Mouse (Mus musculus) yolk sac, embryonic 10.5 days (tissue): ENCODE results near the gene Bnip3.

Source experiments
- DNase-seq: peaks from one replicate; pipeline ENCODE4 v3.0.0-alpha.2; 2017; ENCODE audit warnings: low spot score

The Bnip3 gene

GRCm38 (mm10) chr7:138903886-138904435 is 5.4 kb downstream of the Bnip3 start:
- peak; percentile 52 for DNase-seq

GRCm38 (mm10) chr7:138898743-138899142 is 10.6 kb downstream of the Bnip3 start:
- no peak for DNase-seq

GRCm38 (mm10) chr7:138898122-138898521 is 11.2 kb downstream of the Bnip3 start:
- DNase-seq, result peak; percentile 74

DNA sequence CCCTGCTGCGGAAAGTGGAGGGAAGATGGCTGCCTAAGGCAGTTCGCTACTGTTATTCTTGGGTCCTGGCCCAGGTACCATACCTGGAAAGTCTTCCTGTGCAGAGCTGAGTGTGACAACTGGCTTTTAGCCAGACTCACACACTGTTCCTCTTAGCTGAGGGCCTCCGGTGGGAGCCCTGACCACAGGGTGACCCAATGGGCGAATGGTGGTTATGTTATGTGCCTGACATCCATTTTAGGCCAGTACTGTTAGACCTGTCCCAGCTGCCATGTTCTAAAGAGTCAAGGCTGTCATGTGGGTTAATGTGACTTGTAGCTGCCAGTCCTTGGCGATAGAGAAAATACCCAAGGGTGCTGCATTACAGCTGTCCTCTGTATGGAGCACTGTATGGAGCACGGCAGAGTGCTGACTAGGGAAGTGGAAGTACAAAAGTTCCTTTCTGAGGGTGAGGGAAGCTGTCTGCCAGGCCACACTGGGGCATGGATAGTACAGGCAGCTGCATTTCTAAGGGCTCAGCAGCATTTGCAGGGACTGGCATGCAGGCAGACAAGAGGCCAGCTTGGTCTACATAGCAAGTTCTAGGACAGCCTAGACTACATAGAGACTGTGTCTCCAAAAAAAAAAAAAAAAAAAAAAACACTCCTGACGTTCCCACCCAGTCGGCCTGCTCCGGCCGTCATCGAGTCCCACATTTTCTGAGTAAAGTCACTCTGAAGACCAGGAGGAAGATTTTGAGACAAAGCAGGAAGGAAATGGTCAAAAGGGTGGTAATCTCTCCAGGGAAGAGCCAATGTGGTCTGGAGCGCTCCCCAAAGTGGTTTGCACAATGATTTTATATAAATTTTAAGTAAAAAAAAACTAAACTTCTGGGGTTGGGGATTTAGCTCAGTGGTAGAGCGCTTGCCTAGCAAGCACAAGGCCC is 23.7 kb downstream of the Bnip3 start:
- DNase-seq, result no peak

DNA sequence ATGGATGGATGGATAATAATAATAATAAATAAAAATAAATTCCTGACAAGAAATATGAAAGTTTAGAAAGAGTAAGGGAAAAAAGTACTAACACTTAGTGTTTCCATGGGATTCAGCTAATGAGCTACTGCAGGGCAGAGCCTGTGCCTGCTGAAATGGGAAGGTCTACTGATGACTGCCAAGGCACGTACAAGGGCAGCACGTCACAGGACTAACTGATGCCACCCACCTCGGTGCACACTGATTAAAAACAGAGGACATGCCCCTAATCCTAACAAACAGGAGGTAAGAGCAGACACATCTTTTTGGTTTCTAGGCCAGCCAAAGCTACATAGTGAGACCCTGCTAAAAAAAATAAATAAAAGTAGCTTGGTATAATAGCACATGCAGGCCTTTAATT is 25.6 kb downstream of the Bnip3 start:
- no peak for DNase-seq

- DNase-seq, result no peak
Measured at GRCm38 (mm10) chr7:138875031-138875430, 34.3 kb downstream of the Bnip3 start.

- DNase-seq, result peak; percentile 53
Measured at GRCm38 (mm10) chr7:138872956-138873355, 36.4 kb downstream of the Bnip3 start.

DNA sequence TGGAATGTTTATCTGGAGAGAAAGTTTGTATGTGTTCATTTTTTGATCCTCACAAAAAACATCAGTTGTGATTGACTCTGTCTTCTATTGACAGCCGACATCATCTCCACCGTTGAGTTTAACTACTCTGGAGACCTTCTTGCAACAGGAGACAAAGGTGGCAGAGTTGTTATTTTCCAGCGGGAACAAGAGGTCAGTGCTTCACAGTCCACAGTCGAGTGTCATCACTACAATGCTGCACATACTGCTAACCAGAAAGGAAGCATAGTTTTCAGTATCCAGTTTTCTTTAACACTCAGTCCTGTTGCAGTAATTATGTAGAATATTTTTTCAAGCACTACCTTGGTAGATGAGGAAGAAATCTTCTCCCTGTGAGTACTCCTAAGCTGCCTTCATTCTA is 41.0 kb downstream of the Bnip3 start:
- DNase-seq, result no peak

DNA sequence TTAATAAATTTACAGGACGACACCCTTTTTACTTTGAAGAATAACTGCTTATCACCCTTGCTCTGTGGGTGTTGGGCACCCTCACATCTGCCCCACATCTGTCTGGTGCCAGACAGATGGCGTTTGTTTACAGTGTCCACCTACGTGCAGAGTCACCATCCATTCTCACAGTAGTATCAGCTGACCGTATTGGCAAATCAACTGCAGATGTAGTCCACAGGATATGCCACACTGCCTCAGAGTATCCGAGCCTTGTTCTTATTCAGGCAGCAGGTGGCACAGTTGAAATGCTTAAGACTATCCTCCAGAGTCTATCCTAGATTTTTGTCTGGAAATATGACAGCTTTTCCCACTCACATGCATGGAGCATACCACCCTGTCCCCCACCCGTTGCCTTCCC is 42.0 kb downstream of the Bnip3 start:
- no peak for DNase-seq

GRCm38 (mm10) chr7:138864776-138865175 is 44.5 kb downstream of the Bnip3 start:
- DNase-seq, result no peak

GRCm38 (mm10) chr7:138863950-138864572 is 45.3 kb downstream of the Bnip3 start:
- DNase-seq, result no peak

DNA sequence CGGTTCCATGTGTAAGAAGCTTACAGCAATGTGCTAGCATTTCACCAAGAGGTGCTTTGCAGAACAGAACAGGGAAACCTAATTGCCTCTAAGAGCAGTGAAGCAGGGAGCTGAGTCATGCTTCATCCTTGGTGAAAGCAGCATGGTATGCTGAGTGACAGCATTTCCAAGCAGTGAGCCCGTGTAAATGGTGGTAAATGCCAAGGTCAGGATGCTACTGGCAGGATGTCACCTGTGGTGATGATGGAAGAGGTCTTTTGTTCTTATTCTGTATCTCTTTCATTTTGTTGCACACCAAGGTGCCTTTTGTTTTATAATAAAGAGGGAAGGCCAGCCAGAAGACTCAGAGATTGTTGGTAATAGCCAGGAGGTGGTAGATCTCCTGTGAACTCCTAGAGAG is 52.6 kb downstream of the Bnip3 start:
- DNase-seq, result no peak

- no peak for DNase-seq
Measured at GRCm38 (mm10) chr7:138854201-138854600, 55.1 kb downstream of the Bnip3 start.

GRCm38 (mm10) chr7:138853417-138854031 is 55.8 kb downstream of the Bnip3 start:
- DNase-seq, result no peak

DNA sequence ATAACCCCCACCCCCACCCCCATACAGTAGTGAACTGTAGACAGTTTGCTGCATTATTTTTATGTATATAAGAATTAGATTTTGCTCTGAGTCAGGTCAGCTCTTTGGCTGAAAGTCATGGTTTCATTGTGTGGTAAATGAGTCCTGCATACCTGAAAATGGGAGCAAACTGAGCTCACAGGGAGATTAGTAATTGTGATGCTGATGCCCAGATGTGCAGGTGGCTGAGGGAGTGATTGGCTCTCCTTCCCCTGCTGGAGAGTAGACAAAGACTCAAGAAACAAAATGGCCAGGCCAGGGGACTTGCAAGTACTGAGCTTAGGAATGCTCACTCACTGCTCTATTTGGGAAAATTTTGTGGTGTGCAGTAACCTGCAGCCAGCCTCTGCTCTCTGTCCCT is 59.2 kb downstream of the Bnip3 start:
- DNase-seq, result no peak

- no peak for DNase-seq
Measured at GRCm38 (mm10) chr7:138848028-138848920, 61.0 kb downstream of the Bnip3 start.

DNA sequence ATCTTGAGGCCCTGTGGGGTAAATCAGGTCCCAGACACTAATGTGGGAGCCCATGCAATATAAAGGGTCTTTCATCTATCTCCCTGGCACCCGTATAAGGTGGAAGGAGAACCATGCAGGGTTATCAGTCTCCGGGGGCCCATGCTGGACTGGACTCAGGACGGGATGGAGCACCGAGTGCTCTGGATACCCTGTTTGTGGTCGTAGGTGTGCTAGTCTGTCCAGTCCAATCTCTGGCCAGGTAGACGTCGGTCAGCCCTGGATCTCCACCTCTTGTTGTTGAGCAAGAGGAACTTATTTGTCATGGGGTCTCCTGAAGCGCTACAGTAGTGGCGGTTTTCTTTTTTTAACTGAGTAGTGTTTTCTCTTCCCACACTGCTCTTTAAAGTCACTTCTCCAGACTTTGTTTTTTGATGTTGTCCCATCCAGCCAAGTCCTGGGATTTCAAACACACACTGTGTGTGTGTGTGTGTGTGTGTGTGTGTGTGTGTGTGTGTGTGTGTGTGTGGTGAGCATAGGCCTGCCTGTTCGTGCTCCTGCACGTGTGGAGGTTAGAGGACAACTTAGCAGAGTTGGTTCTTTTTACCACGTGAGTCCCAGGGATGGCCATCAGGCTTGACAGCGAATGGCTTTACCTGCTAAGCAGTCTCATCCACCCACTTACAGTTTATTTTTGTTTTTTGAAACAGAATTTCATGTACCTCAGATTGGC is 61.8 kb downstream of the Bnip3 start:
- DNase-seq, result peak; percentile 42

DNA sequence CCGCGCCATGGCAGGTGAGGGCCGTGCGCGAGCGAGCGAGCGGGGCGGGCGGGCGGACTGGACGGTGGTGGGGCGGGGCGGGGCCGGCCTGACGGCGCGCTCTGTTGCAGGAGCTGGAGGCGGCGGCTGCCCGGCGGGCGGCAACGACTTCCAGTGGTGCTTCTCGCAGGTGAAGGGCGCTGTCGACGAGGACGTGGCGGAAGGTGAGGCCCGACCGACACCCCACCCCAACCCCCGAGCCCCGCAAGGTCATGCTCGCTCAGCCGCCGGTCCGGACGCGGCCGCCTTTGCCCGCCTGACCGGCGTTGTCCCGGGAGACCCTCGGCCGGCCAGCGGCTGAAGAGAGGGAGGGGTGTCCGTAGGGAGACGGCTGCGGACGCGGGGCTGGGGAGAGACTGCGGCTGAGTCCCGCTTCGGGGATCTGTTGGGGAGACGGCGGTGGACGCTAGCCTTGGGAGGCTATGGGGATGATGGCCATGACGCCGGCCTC is 62.8 kb downstream of the Bnip3 start:
- no peak for DNase-seq

- DNase-seq, result peak; percentile 95
Measured at GRCm38 (mm10) chr7:138845544-138846391, 63.6 kb downstream of the Bnip3 start, which contains the start of the genes Ppp2r2d and Mapk1ip1. Gene Ppp2r2d (plus strand): TSS chr7:138846079. Gene Mapk1ip1 (minus strand): TSS chr7:138846273.

DNA sequence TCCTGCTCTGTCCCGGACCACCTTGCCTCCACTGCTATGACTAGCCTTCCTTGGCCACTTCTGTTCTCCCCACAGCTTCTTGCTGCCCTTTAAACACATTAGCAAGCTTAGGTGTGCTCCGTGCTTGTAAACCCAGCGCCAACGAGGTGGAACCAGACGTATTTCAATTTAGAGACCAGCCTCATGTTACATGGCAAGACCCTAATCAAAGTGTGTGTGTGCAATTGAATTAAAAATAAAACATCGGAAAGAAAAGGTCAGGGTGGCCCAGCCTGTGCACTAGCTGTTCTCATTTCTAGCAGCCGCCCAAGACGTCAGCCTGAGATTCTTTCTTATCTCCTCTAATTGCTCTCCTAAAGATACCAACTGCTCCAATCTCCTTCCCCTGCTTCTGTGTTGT is 64.2 kb downstream of the Bnip3 start:
- no peak for DNase-seq
